Mouse (Mus musculus) megakaryocyte, embryonic 14.5 days (primary cell): Measurements from ENCODE around the gene Mxi1. TPM values are rescaled to one million over a fixed set of nuclear protein-coding genes. Genes with fewer than 3 reads are reported as not detected.

Source experiments
- H3K27me3 ChIP-seq: replicated peaks from 2 replicates; pipeline ENCODE3; 2012; ENCODE audit warnings: inconsistent platforms
- H3K36me3 ChIP-seq: replicated peaks from 2 replicates; pipeline ENCODE3; 2012; ENCODE audit warnings: low read length, inconsistent platforms, mixed read lengths
- H3K4me1 ChIP-seq: 2 replicates; pipeline ENCODE4 v1.6.1; 2012; ENCODE audit warnings: inconsistent platforms
- H3K4me3 ChIP-seq: replicated peaks from 2 replicates; pipeline ENCODE3; 2012; ENCODE audit warnings: moderate library complexity, mild to moderate bottlenecking, inconsistent platforms
- H3K9me3 ChIP-seq: 2 replicates; pipeline ENCODE4 v1.6.1; 2012; ENCODE audit warnings: inconsistent platforms
- FLI1 ChIP-seq: IDR thresholded peaks from 2 replicates; pipeline ENCODE4 v1.6.1; 2012; ENCODE audit warnings: low read length, inconsistent platforms, mixed read lengths
- GATA1 ChIP-seq: IDR thresholded peaks from 3 replicates; pipeline ENCODE4 v1.6.1; 2012; ENCODE audit warnings: mixed read lengths, low read length, inconsistent platforms, borderline replicate concordance
- polyA plus RNA-seq: library from polyadenylated mRNA; stranded (reverse); fragments of >175 nt; gene quantifications from 2 replicates; pipeline ENCODE4 v1.2.3, GENCODE M21; 2012; ENCODE audit warnings: low replicate concordance; ENCODE audit not compliant: insufficient read depth

Gene Mxi1
- polyA plus RNA-seq, 1 experiment, result 32.9 TPM

DNA sequence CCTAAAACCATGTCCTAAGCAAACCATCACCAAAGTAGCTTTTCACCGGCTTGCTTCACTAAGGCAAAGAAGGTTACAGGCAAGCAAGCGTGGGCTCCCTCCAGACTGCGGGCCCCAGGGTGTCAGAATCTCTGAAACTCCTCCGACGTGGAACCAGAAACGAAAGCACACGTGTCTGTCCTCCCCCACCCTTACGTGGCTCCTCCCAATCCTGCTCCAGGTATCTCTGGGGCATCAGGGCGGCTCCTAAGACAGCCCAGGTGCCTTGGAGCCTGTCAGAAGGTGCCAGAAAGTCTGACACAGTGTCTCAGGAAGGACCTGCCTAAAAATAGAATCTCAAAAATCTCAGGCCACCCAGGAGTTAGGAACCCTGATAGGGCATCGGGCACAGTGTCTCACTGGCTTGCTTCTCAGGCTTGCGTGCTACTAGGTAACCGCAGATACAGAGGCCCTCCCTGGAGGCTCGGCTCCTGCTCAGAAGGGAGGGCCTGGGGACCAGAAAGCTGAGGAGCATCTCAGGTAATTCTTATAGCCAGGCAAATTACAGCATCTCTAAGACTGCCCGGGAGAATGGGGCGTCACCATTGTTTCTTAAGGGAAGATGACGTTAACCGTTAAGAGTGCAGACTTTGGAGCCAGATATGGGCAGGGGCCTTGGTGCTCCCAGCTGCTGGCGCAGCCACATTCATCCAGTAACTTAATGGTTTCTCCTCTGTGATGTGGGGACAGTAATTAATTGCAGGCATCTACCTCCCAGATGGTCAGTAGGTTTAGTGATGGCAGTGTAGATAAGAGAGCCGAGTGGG, 33.2 kb upstream of the Mxi1 start:
- peaks cover 51% of the 10 kb centered on the region for H3K27me3 ChIP-seq
- H3K4me1 ChIP-seq, result peaks cover 41% of the 10 kb centered on the region
- H3K4me3 ChIP-seq, result no peak overlapping the region
- no peaks in the 10 kb centered on the region for H3K36me3 ChIP-seq
- TF ChIP-seq GATA1, result no peak
- TF ChIP-seq FLI1, result no peak
- no peaks in the 10 kb centered on the region for H3K9me3 ChIP-seq

DNA sequence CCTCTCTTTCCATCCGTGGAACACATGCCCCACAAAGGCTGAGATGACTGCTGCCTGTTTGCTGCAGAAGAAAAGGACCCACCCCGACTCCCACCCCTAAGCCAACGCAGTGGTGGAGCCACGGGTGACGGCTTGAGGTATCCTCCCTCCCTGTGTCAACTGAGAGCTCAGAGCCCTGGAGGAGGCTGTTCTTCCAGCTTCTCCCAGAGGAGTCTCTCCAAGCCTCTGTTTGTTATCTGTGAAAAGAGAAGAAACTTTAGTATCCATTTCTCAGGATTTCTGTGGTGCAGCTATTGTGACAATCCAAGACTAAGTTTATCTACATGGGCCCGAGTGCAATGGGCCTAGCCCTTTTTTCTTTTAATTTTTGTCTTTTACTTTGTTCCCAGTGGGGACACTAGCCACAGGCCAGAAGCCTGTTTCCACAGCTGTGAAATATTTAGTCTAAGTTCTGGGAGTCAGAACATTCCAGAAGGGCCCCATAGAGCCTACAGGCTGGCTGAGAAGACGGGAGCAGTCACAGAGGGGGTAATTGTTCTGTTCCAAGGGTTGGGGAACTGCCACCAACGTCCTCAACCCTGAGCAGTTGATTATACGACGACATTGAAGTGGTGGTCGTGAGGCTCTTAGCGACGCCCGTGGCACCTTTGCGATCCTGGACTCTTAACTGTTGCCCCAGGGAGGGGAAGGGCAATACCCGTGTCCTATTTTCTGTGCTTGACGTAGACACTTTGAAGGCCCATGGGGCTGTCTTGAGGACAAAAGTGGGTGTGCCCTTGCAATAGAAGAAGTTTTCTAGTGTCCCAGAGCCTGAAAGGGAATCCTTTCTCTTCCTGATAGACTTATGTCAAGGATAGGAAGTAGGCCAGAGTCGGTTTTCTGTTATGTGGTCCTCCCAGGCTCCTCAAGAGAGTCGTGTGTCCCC, 31.6 kb upstream of the Mxi1 start:
- TF ChIP-seq FLI1, result no peak
- TF ChIP-seq GATA1, result no peak
- H3K27me3 ChIP-seq, result peaks cover 40% of the 10 kb centered on the region

DNA sequence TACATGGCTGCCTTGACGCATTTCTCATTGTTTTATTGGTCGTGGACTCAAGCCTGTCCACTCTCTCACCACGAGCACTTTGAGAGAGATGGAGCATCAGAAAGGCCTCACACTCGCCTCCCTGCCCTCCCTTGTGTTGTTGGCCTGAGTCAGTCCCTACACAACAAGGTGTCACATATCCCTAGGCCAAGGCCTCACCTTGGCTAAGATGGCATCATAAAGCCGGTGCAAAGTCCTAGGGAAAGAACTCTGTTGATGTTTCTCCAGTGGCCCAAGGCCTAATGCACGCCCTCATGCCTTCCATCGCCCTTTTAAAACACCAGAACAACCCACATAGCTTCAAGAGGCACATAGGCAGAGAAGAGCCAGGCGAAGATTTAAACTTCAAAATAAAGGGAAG, 30.1 kb upstream of the Mxi1 start:
- H3K36me3 ChIP-seq, result no peaks in the 10 kb centered on the region
- H3K9me3 ChIP-seq, result no peaks in the 10 kb centered on the region
- H3K4me1 ChIP-seq, result peaks cover 53% of the 10 kb centered on the region
- H3K27me3 ChIP-seq, result peaks cover 26% of the 10 kb centered on the region
- H3K4me3 ChIP-seq, result no peak overlapping the region
- no peak for TF ChIP-seq FLI1
- TF ChIP-seq GATA1, result no peak

More for the DNA sequence above, 31.6 kb upstream of the Mxi1 start:
- Histone ChIP-seq H3K4me3 (no peak overlapping the region), H3K36me3 (no peaks in the 10 kb centered on the region), H3K9me3 (no peaks in the 10 kb centered on the region), H3K4me1 (peaks cover 43% of the 10 kb centered on the region)

DNA sequence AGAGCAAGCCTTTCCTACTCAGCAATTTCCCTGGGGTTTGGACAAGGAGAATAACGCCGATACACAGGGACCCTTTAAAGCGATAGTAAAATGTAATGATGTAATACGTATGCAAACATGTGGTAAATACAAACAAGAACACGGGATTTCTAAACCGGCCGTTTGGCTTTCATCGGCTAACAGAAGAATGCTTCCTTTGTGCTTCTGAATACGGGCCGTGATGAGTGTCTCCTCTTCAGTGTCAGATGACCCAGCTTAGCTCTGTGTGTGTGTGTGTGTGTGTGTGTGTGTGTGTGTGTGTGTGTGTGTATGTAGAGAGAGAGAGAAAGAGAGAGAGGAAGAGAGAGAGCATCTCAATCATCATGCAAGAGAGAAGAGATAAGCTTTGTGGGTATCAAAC, 27.7 kb upstream of the Mxi1 start:
- no peaks in the 10 kb centered on the region for H3K36me3 ChIP-seq
- TF ChIP-seq GATA1, result no peak
- H3K27me3 ChIP-seq, result peaks cover 5% of the 10 kb centered on the region
- H3K9me3 ChIP-seq, result no peaks in the 10 kb centered on the region
- H3K4me3 ChIP-seq, result no peak overlapping the region
- H3K4me1 ChIP-seq, result peaks cover 57% of the 10 kb centered on the region

DNA sequence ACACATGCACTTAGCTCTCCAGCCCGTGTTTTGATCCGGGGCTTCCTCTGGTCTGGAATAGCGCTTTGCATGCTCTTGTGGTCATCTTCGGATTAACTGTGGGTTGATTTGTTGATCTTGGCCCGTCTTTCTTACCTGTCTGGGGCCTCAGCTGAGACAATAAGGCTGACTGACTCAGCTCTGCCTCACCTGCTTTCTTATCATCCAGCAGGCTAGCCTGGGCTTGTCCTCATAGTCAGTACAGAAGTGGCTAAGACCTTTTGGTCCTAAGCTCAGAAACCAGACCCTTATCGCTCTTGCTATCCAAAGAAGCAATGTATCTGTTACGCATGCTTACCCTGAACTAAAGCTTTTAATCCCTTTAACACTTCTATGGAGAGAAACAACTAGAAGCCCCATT, 26.6 kb upstream of the Mxi1 start:
- peaks cover 64% of the 10 kb centered on the region for H3K4me1 ChIP-seq
- no peaks in the 10 kb centered on the region for H3K36me3 ChIP-seq
- H3K4me3 ChIP-seq, result no peak overlapping the region
- TF ChIP-seq FLI1 (no peak), GATA1 (no peak)
- peaks cover 7% of the 10 kb centered on the region for H3K27me3 ChIP-seq
- H3K9me3 ChIP-seq, result no peaks in the 10 kb centered on the region

DNA sequence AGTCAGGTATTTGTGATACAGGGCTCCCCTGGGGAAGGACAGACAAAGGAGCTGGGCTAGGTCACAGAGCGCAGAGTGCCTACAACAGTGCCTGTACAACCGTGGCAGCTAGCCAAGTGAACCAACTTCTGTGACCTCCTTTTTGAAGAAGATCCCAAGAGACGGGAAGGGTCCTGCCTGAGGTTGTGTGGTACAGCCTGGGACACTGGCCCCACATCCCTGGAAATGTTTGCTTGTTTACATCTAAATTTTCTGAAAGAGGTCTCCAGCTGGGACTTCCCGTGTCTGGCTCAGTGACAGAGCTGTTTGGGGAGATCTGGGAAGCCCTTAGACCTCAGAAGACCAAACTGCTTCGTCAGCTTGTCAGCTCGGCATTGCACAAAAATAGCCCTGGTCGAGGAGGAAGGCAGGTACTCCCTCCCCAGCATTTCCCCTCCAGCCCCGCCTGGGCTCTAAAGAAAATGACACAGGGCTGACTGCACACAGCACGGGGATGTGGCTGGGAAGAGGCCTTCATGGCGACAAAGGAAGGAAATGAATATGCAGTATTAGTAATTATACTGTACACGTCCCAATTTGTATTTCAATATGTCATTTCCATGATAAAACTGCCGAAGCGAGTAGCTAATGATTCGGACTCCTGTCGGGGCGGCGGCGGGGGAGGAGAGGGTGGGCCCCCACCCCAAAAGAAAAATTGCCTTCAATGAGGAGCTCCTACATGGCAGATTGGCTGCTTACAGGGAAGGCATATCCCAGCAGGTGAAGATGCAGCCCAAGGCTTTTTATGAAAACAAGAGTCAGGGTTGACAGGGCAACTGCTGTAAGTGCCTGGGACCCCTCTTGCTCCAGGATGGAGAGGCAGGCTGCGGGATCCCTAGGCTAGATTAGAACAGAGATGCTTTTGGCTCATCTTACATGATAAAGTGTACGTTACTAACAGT, 25.8 kb upstream of the Mxi1 start:
- Histone ChIP-seq H3K36me3 (no peaks in the 10 kb centered on the region), H3K4me3 (peak overlapping the region; percentile 87), H3K27me3 (peaks cover 14% of the 10 kb centered on the region), H3K9me3 (no peaks in the 10 kb centered on the region), H3K4me1 (peaks cover 57% of the 10 kb centered on the region)
- TF ChIP-seq GATA1, result no peak
- no peak for TF ChIP-seq FLI1

DNA sequence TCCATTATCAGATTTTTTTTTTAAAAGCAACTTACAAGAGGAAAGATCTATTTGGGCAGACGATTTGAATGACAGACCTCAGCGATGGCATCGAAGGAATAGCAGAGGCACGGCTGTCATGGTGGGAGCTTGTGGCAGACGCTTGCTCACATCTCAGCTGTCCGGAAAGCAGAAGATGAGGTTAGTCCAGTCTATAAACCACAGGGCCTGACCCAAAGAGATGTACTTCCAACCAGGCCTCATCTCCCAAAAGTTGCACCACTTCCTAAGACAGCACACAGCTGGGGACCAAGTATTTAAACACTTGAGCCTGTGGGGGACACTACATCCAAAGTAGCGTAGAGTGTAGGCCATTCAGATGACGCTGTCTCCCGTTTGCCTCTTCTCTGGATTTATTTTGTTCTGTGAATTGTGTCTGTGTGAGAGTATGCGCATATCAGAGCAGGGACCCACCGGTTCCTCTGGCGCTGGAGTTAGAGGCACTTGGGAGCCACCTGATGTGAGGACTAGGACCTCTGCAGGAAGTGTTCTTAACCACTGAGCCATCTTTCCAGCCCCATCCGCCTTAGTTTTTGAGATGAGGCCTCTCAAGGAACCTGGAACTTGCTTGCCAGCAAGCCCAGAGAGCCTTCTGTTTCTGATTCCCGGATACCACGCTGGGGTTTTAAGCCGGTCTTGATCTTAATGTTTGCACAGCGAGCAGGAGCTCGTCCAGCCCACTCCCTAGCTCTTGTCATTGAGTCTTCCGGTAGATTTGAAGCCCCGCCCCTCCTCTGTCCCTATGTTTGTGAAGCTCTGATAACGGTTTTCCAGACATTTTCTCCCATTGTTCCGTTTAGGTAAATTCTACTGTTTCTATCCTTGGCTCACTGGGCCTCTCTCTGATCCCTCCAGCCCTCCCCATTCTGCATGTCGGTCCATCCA, 13.7 kb upstream of the Mxi1 start:
- no peak for TF ChIP-seq GATA1
- no peak for TF ChIP-seq FLI1
- H3K4me3 ChIP-seq, result no peak overlapping the region
- peaks cover 22% of the 10 kb centered on the region for H3K4me1 ChIP-seq
- no peaks in the 10 kb centered on the region for H3K36me3 ChIP-seq
- H3K9me3 ChIP-seq, result no peaks in the 10 kb centered on the region
- peaks cover 25% of the 10 kb centered on the region for H3K27me3 ChIP-seq

DNA sequence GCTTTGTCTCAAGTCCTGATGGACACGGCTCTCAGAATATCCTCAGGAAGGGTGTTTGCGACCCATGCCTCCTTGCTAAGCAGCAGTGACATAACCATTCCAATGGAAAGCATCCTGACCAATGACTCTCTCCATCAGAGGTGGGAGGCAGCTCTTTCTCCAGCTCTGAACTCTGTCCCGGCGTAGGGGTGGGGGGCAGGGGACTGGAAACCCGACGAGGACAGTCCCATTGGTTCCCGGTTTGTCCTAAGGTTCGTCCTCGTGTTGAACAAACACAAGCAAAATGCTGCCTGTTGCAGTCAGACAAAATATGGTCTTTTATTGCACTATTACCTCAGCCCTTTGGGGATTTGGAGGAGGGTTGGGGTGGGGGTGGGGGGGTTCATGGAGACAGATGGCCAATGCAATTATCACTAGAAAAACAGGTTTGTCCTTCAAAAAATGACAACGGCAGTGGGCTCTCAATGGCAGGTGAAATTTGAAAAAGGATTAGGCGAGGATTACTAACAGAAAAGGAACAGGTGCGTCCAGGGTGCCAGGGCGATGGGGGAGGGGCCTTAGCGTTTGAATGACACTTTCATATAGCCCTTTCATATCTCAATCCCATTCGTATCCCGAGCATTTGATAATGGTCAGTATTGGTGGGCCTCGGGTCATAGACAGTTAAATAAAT, 11.0 kb upstream of the Mxi1 start:
- Histone ChIP-seq H3K4me3 (no peak overlapping the region), H3K36me3 (no peaks in the 10 kb centered on the region), H3K27me3 (peaks cover 21% of the 10 kb centered on the region), H3K4me1 (peaks cover 26% of the 10 kb centered on the region), H3K9me3 (no peaks in the 10 kb centered on the region)
- TF ChIP-seq FLI1 (no peak), GATA1 (no peak)
